ENCODE assay signal across 8 mouse cellular contexts in the genomic region with DNA sequence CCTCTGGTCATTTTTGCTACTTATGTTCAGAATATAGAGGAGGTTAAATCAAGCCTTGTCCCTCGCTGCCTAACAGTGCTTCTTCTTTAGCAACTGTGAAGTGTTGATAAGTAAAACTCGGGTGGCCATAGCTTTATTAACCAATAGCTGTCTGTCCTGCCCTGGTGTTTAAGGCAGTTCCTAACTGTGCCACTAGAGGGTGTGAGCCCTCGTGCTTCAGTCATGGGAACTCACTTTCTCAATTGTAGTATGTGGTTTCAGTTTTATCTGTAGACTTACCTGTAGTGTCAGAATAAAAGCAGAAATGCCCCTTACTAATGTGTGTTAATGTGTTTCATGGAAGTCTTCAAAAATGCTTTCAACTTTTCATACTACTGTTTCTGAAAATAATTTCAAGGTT. TPM values are rescaled to one million over a fixed set of nuclear protein-coding genes. Genes with fewer than 3 reads are reported as not detected.
A peak's percentile ranks its signal among the peaks of the same experiment; 100 is the strongest.
DNase-seq lines count a peak whose midpoint lies in the region; ATAC-seq lines count a peak whose summit lies in the region.

No protein-coding gene starts in this region.

- peak; percentile 61 to 68 for ATAC-seq in hematopoietic stem cell, adult 5-6 weeks (replicated peaks in 1 of 2; ENCODE audit: insufficient read depth in 1 of 2, low FRiP score in 2 of 2, low TSS enrichment in 1 of 2, low read depth in 1 of 2, poor library complexity in 2 of 2, severe bottlenecking in 2 of 2)

- intact Hi-C loops in left cerebral cortex, postnatal 4 days (cut with DNase I) = no loop called here

- DNase-seq in testis, postnatal 10 days (ENCODE audit: low spot score) = peak; percentile 73
- DNase-seq in testis, postnatal 14 days (ENCODE audit: low spot score) = no peak
- DNase-seq in adipocyte (ENCODE audit: low spot score) = peak; percentile 88
- DNase-seq in embryo, embryonic 11 days = peak; percentile 74
- DNase-seq in left cerebral cortex, postnatal 4 days = peak; percentile 60
- DNase-seq in naive thymus-derived CD4-positive, alpha-beta T cell, adult 2 months (ENCODE audit: low read depth) = peak; percentile 91
- peak; percentile 63 for DNase-seq in yolk sac, embryonic 10.5 days (ENCODE audit: low spot score)

RNA-seq across cellular contexts. Expression of a gene that starts 4.2 kb away (rescaled TPM):
- 16.6 and 39.2 TPM in 2 replicates for total RNA-seq in hematopoietic stem cell, adult 5-6 weeks (2017)
- total RNA-seq in left cerebral cortex, postnatal 4 days (2021) = 10 to 100 TPM; 51.5 to 56.8 TPM

RNA-seq across cellular contexts. Expression of a gene that starts 19.4 kb away (rescaled TPM):
- total RNA-seq in hematopoietic stem cell, adult 5-6 weeks (2017) = 56.9 and 62.3 TPM in 2 replicates
- total RNA-seq in left cerebral cortex, postnatal 4 days (2021) = 10 to 100 TPM; 18.3 to 19.4 TPM

RNA-seq across cellular contexts. Expression of a gene that starts 45.7 kb away (rescaled TPM):
- 14.0 and 22.6 TPM in 2 replicates for total RNA-seq in hematopoietic stem cell, adult 5-6 weeks (2017)
- total RNA-seq in left cerebral cortex, postnatal 4 days (2021) = 1 to 10 TPM; 4.4 to 5.3 TPM
